9 mouse cellular contexts compared by ENCODE assay signal in genomic region chr4:135439904-135440522, GRCm38 (mm10). TPM values are rescaled to one million over a fixed set of nuclear protein-coding genes. Genes with fewer than 3 reads are reported as not detected.
DNase-seq lines count a peak whose midpoint lies in the region; ATAC-seq and TF ChIP-seq lines count a peak whose summit lies in the region.
"Had no signal": no experiment of that assay in that cellular context is flagged by ENCODE, and none has a peak within 500 bp of the region (broad histone marks: within the 10 kb centered on the region; RNA-seq: fewer than 3 reads in every experiment).

No protein-coding gene starts in this region.

- TF ChIP-seq CTCF in gastrocnemius, adult 2 months (IDR thresholded peaks at IDR 0.05), result peak; percentile 40; the same call in 1 of the 2 replicates
- TF ChIP-seq CTCF in E14TG2a.4 (conservative IDR thresholded peaks at IDR 0.05; ENCODE audit: low read length), result peak; percentile 49

- no peaks in the 10 kb centered on the region for H3K27me3 ChIP-seq in E14TG2a.4 (ENCODE audit: insufficient read depth, low read length)

- ATAC-seq in neutrophil, adult 5-6 weeks (ENCODE audit: extremely low read depth, insufficient number of reproducible peaks, low FRiP score, poor library complexity, severe bottlenecking), result peak; percentile 57

- no peak overlapping the region for H3K4me3 ChIP-seq in gastrocnemius, adult 2 months
- no peak overlapping the region for H3K4me3 ChIP-seq in E14TG2a.4 (replicated peaks; ENCODE audit: low read length)

- H3K9me3 ChIP-seq in E14TG2a.4 (ENCODE audit: low read length), result no peaks in the 10 kb centered on the region

- H3K36me3 ChIP-seq in E14TG2a.4 (ENCODE audit: insufficient read depth, low read length), result no peaks in the 10 kb centered on the region

- peaks cover 37% of the 10 kb centered on the region for H3K4me1 ChIP-seq in E14TG2a.4 (replicated peaks; ENCODE audit: low read depth, low read length)

- intact Hi-C loops in gastrocnemius, adult 2 months (cut with DNase I), result no loop called here

- DNase-seq in gastrocnemius, adult 2 months, result no peak
- no peak for DNase-seq in gastrocnemius, adult 18-20 months (ENCODE audit: low spot score)
- DNase-seq in embryo, embryonic 9.5 days (ENCODE audit: extremely low spot score), result peak; percentile 55
- DNase-seq in liver, result peak; percentile 79
- no peak for DNase-seq in cerebellum, adult 11-12 months
- DNase-seq in left cerebral cortex, adult 11 months (ENCODE audit: low spot score), result no peak

- H3K27ac ChIP-seq in gastrocnemius, adult 2 months, result no peak overlapping the region

RNA-seq across cellular contexts. Expression of gene Rcan3, which starts 6.4 kb away (rescaled TPM):
- 1 to 10 TPM; 3.1 to 4.0 TPM for total RNA-seq in gastrocnemius, adult 2 months (2021)
- total RNA-seq in gastrocnemius, adult 18-20 months (2021), result 1 to 10 TPM; 3.0 to 4.2 TPM
- 3.6 and 4.5 TPM in 2 replicates for total RNA-seq in neutrophil, adult 5-6 weeks (2017)

RNA-seq across cellular contexts. Expression of gene Ncmap, which starts 42.0 kb away (rescaled TPM):
- 1 to 10 TPM; 1.5 TPM for total RNA-seq in gastrocnemius, adult 2 months (2021)
- total RNA-seq in gastrocnemius, adult 18-20 months (2021), result 1 to 10 TPM; 1.8 to 2.3 TPM
- total RNA-seq in neutrophil, adult 5-6 weeks (2017), result not detected in 2 replicates
- total RNA-seq: adrenal gland, postnatal 36 days had no signal

RNA-seq across cellular contexts. Expression of gene Stpg1, which starts 54.6 kb away (rescaled TPM):
- not detected for total RNA-seq in gastrocnemius, adult 2 months (2021)
- under 1 TPM in 1 of 2 experiments, not detected in 1; 0.24 TPM for total RNA-seq in gastrocnemius, adult 18-20 months (2021)
- total RNA-seq in neutrophil, adult 5-6 weeks (2017), result 0.47 and 1.5 TPM in 2 replicates

RNA-seq across cellular contexts. Expression of gene Nipal3, which starts 54.8 kb away (rescaled TPM):
- 10 to 100 TPM; 17.3 to 18.4 TPM for total RNA-seq in gastrocnemius, adult 2 months (2021)
- total RNA-seq in gastrocnemius, adult 18-20 months (2021), result 10 to 100 TPM; 14.2 to 17.2 TPM
- 44.2 and 48.1 TPM in 2 replicates for total RNA-seq in neutrophil, adult 5-6 weeks (2017)

Comparison
In these comparisons a context has a peak if more than half of its experiments do, and no peak if none do; other contexts are left out.
1. DNase-seq: peak in embryo, embryonic 9.5 days (single experiment) and liver (single experiment); none in gastrocnemius, adult 2 months (single experiment), gastrocnemius, adult 18-20 months (single experiment), cerebellum, adult 11-12 months (single experiment) and left cerebral cortex, adult 11 months (single experiment).